Mouse (Mus musculus) spleen, adult 12 weeks (tissue): ENCODE data around the gene Mtmr6.
"Not testable (repeated sequence)": the region's sequence is repeated elsewhere in the genome, so short reads cannot be mapped to it uniquely, and the experiment has no call there.

ENCODE experiments used
- DNase-seq: peaks from one replicate; pipeline ENCODE4 v3.0.0; 2022; ENCODE audit warnings: low spot score

Gene Mtmr6

GRCm38 (mm10) chr14:60295531-60295930 is 30.5 kb downstream of the Mtmr6 start:
- DNase-seq, result no peak

- no peak for DNase-seq
These were observed 35.4 kb downstream of the Mtmr6 start for GRCm38 (mm10) chr14:60300224-60300991.

- DNase-seq, result no peak
These were observed 36.0 kb downstream of the Mtmr6 start for GRCm38 (mm10) chr14:60301024-60301423.

- no peak for DNase-seq
These were observed 37.4 kb downstream of the Mtmr6 start for GRCm38 (mm10) chr14:60302441-60302840.

GRCm38 (mm10) chr14:60304441-60305220 is 39.6 kb downstream of the Mtmr6 start:
- no peak for DNase-seq

GRCm38 (mm10) chr14:60308113-60308512 is 43.1 kb downstream of the Mtmr6 start:
- no peak for DNase-seq

- DNase-seq, result no peak
These were observed 45.7 kb downstream of the Mtmr6 start for GRCm38 (mm10) chr14:60310691-60311090.

GRCm38 (mm10) chr14:60319231-60319630 is 54.2 kb downstream of the Mtmr6 start:
- no peak for DNase-seq

- DNase-seq, result no peak
These were observed 55.8 kb downstream of the Mtmr6 start for GRCm38 (mm10) chr14:60320813-60321212.

GRCm38 (mm10) chr14:60340001-60340400 is 75.0 kb downstream of the Mtmr6 start:
- not testable (repeated sequence) for DNase-seq

- DNase-seq, result no peak
These were observed 75.5 kb downstream of the Mtmr6 start for GRCm38 (mm10) chr14:60340570-60340969.

- DNase-seq, result no peak
These were observed 80.4 kb downstream of the Mtmr6 start for GRCm38 (mm10) chr14:60345326-60345876.
